Mouse (Mus musculus) kidney, embryonic 16.5 days (tissue): ENCODE measurements at regions not wholly inside any gene's neighbourhood (a gene's known extent, or its start where the extent isn't known, plus 50 kb on each side); places are given as distances from the start of the nearest gene placed in this dataset.

ENCODE experiments used
- ATAC-seq: fragments of 200-750 bp; cut with Nextera tagmentation; 2 replicates; pipeline ENCODE4 v1.8.0; 2017; ENCODE audit warnings: moderate TSS enrichment; ENCODE audit not compliant: low FRiP score, low TSS enrichment
- H3K27ac ChIP-seq: fragments of 300-500 bp; sonication (generic); 2 replicates; pipeline ENCODE4 v1.5.1; 2014; ENCODE audit warnings: low read length
- H3K27me3 ChIP-seq: fragments of 300-500 bp; sonication (generic); 2 replicates; pipeline ENCODE4 v1.6.1; 2014; ENCODE audit warnings: low read length, control low read depth, mixed read lengths; ENCODE audit not compliant: insufficient read depth
- H3K36me3 ChIP-seq: fragments of 300-500 bp; sonication (generic); 2 replicates; pipeline ENCODE4 v1.6.1; 2014; ENCODE audit warnings: low read length, control low read depth, mixed read lengths; ENCODE audit not compliant: insufficient read depth
- H3K4me1 ChIP-seq: fragments of 300-500 bp; sonication (generic); 2 replicates; pipeline ENCODE4 v1.6.1; 2014; ENCODE audit warnings: low read length, control low read depth, mixed read lengths; ENCODE audit not compliant: insufficient read depth
- H3K4me2 ChIP-seq: fragments of 300-500 bp; sonication (generic); replicated peaks from 2 replicates; pipeline ENCODE4 v1.6.1; 2014; ENCODE audit warnings: low read depth, low read length
- H3K4me3 ChIP-seq: fragments of 300-500 bp; sonication (generic); 2 replicates; pipeline ENCODE4 v1.5.1; 2014; ENCODE audit warnings: mild to moderate bottlenecking, low read length
- H3K9ac ChIP-seq: fragments of 300-500 bp; sonication (generic); replicated peaks from 2 replicates; pipeline ENCODE4 v1.6.1; 2014; ENCODE audit warnings: low read length
- H3K9me3 ChIP-seq: fragments of 300-500 bp; sonication (generic); 2 replicates; pipeline ENCODE4 v1.6.1; 2016; ENCODE audit warnings: low read length, control low read depth
- WGBS: fragments of 180-500 bp; shearing (Covaris S2); extraction: QIAGEN DNeasy Blood & Tissue Kit; methylation state at CpG from one replicate; pipeline ENCODE4 v1.1.7; 2014; 5-methylcytosine and 5-hydroxymethylcytosine counted together

DNA sequence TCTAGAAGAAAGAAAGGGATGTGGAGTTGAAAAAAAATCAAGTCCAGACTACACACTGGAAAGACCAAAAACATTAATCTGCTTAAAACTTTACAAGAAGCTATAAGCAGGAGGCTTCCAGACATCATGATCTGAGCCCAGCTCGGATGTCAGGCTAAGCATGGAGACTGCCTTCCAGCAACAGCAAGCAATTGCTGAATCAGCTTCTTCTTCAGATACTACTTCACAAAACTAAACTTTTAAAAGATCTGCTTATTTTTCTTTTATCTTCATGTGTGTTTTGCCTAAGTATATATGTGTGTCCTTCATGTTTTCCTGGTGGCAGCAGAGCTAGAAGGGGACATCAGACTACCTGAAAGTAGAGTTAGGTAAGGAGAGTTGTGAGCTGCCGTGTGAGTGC is 266.6 kb upstream of the 4930412O13Rik start:
- H3K9ac ChIP-seq = no peak overlapping the region
- WGBS = 73% methylated on average over 2 of the region's 2 CpGs
- H3K36me3 ChIP-seq = no peaks in the 10 kb centered on the region
- no peaks in the 10 kb centered on the region for H3K9me3 ChIP-seq
- ATAC-seq = no peak
- no peak overlapping the region for H3K4me2 ChIP-seq
- H3K27me3 ChIP-seq = no peaks in the 10 kb centered on the region
- no peaks in the 10 kb centered on the region for H3K4me1 ChIP-seq
- no peak overlapping the region for H3K4me3 ChIP-seq
- H3K27ac ChIP-seq = no peak overlapping the region

DNA sequence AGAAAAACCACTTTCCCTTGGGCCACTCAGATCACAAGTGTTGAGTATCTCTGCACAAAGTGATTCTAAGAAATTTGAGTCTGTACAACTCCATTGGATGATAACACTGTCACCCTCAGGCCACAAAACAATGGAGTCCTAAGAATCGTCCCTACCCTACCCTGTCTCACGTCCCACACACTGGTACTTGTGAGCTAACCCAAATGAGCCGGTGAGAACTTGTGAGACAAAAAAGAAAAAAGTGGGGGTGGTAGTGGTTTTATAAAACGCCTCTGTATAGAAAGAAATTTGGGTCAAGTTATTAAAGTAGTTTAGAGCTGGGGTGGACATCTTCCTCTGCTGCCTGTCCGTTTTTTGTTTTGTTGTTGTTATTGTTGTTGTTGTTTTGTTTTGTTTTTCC is 264.8 kb upstream of the 4930412O13Rik start:
- no peaks in the 10 kb centered on the region for H3K36me3 ChIP-seq
- no peaks in the 10 kb centered on the region for H3K9me3 ChIP-seq
- no peak for ATAC-seq
- no peak overlapping the region for H3K27ac ChIP-seq
- no peaks in the 10 kb centered on the region for H3K27me3 ChIP-seq
- no peak overlapping the region for H3K9ac ChIP-seq
- H3K4me3 ChIP-seq = no peak overlapping the region
- H3K4me2 ChIP-seq = no peak overlapping the region
- 87% methylated on average over 5 of the region's 5 CpGs for WGBS
- peaks cover 9% of the 10 kb centered on the region; the same call in 1 of the 2 replicates for H3K4me1 ChIP-seq

- Histone ChIP-seq H3K4me1 (peaks cover 9% of the 10 kb centered on the region; the same call in 1 of the 2 replicates), H3K36me3 (no peaks in the 10 kb centered on the region), H3K27me3 (no peaks in the 10 kb centered on the region), H3K4me3 (no peak overlapping the region), H3K9ac (no peak overlapping the region), H3K9me3 (no peaks in the 10 kb centered on the region), H3K4me2 (0 out of 2 replicates have a peak overlapping the region, but pooled peaks have one; percentile 7), H3K27ac (no peak overlapping the region)
- ATAC-seq = peak; percentile 59; the same call in 1 of the 2 replicates
- 57% methylated on average over 21 of the region's 21 CpGs for WGBS
Observed at GRCm38 (mm10) chr2:9620303-9621244, 260.5 kb upstream of the 4930412O13Rik start.

- H3K9me3 ChIP-seq = no peaks in the 10 kb centered on the region
- H3K36me3 ChIP-seq = no peaks in the 10 kb centered on the region
- H3K4me1 ChIP-seq = peaks cover 9% of the 10 kb centered on the region; the same call in 1 of the 2 replicates
- no peaks in the 10 kb centered on the region for H3K27me3 ChIP-seq
- no peak overlapping the region for H3K4me3 ChIP-seq
- H3K9ac ChIP-seq = no peak overlapping the region
- no peak overlapping the region for H3K4me2 ChIP-seq
- no peak overlapping the region for H3K27ac ChIP-seq
- no peak for ATAC-seq
- 90% methylated on average over 2 of the region's 2 CpGs for WGBS
Observed at GRCm38 (mm10) chr2:9623702-9624101, 257.4 kb upstream of the 4930412O13Rik start.

GRCm38 (mm10) chr2:9628026-9628425 is 253.0 kb upstream of the 4930412O13Rik start:
- Histone ChIP-seq H3K9me3 (no peaks in the 10 kb centered on the region), H3K4me1 (peaks cover 3% of the 10 kb centered on the region; the same call in 1 of the 2 replicates), H3K27ac (no peak overlapping the region), H3K9ac (no peak overlapping the region), H3K4me2 (no peak overlapping the region), H3K36me3 (no peaks in the 10 kb centered on the region), H3K27me3 (no peaks in the 10 kb centered on the region), H3K4me3 (no peak overlapping the region)
- ATAC-seq = no peak
- 94% methylated on average over 3 of the region's 3 CpGs for WGBS

- WGBS = 37% methylated on average over 15 of the region's 15 CpGs
- Histone ChIP-seq H3K4me1 (peaks cover 6% of the 10 kb centered on the region; the same call in 1 of the 2 replicates), H3K9me3 (no peaks in the 10 kb centered on the region), H3K9ac (no peak overlapping the region), H3K27ac (no peak overlapping the region), H3K4me3 (no peak overlapping the region), H3K27me3 (no peaks in the 10 kb centered on the region), H3K4me2 (peak overlapping the region; percentile 16; the same call in 1 of the 2 replicates), H3K36me3 (no peaks in the 10 kb centered on the region)
- 0 out of 2 replicates have a peak, but pooled peaks have one; percentile 35 for ATAC-seq
Observed at GRCm38 (mm10) chr2:9632719-9633446, 248.2 kb upstream of the 4930412O13Rik start.

DNA sequence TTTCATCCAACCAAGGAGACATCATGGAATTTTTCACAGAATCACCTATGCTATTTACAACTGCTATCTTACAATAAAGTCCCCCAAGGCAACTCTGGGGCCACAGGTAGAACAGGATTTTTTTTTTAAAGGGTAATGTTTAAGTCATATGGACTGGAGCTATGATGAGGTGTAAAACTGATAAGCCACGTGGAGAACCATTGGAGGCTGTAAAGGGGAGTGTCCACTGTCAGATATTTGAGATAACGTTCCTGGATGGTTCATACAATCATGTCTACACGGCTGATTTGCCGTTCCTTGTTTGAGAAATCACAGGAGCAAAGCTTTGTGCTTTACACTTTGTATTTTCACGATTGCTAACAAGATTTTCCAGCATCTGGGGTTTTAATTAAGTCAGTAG is 241.8 kb upstream of the 4930412O13Rik start:
- 55% methylated on average over 5 of the region's 5 CpGs for WGBS
- Histone ChIP-seq H3K4me2 (no peak overlapping the region), H3K9me3 (no peaks in the 10 kb centered on the region), H3K4me1 (0 out of 2 replicates have a peak, but pooled peaks cover 4% of the 10 kb centered on the region), H3K27me3 (no peaks in the 10 kb centered on the region), H3K36me3 (no peaks in the 10 kb centered on the region), H3K27ac (no peak overlapping the region), H3K9ac (no peak overlapping the region), H3K4me3 (no peak overlapping the region)
- ATAC-seq = no peak

DNA sequence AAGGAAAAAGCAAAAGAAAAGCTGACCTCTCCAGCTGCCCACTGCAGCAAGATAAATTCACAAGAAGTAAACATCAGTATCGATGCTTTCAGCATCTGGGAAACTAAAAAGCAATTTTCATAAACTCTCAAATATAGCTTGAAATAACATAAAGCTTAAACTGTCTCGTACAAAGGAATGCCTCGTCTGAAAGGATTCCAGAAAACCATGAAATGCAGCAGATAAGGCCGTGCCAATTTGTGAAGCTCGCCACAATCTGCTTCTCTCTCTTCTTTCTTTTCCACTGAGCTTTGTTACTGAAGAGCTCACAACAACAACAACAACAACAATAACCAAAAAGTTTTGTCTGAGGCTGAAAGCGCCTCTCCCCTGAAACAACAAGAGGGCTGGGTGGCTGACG is 239.4 kb upstream of the 4930412O13Rik start:
- ATAC-seq = no peak
- Histone ChIP-seq H3K4me3 (no peak overlapping the region), H3K27ac (no peak overlapping the region), H3K9ac (no peak overlapping the region), H3K4me2 (0 out of 2 replicates have a peak overlapping the region, but pooled peaks have one; percentile 6), H3K36me3 (no peaks in the 10 kb centered on the region), H3K27me3 (no peaks in the 10 kb centered on the region), H3K4me1 (0 out of 2 replicates have a peak, but pooled peaks cover 4% of the 10 kb centered on the region), H3K9me3 (no peaks in the 10 kb centered on the region)
- WGBS = 58% methylated on average over 7 of the region's 7 CpGs

DNA sequence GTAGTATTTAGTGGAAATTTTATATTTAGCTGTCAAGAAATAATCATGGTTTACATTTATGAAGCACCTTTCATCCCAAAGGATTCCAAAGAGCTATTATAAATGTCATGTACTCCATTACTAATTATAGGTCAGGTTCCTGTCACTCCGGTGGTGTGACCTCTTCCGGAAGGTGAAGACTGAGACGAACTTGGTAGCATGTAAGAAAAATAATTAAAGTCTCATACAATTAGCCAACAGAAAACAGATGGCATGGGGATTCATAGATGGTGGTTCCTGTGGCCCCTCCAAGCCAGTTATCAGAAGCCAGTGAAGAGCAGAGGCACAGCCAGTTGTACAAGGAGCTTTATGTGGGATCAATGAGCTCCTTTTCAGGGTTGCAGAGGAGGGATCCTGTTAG is 238.6 kb upstream of the 4930412O13Rik start:
- Histone ChIP-seq H3K27ac (no peak overlapping the region), H3K36me3 (no peaks in the 10 kb centered on the region), H3K4me3 (no peak overlapping the region), H3K9ac (no peak overlapping the region), H3K9me3 (no peaks in the 10 kb centered on the region), H3K27me3 (no peaks in the 10 kb centered on the region), H3K4me2 (no peak overlapping the region), H3K4me1 (0 out of 2 replicates have a peak, but pooled peaks cover 4% of the 10 kb centered on the region)
- no peak for ATAC-seq
- WGBS = 64% methylated on average over 3 of the region's 3 CpGs
